Mouse (Mus musculus) c-Kit-positive CD71-positive TER-119-positive erythroid progenitor cells, embryonic 14.5 days (primary cell): ENCODE results near the gene Doc2g.
"Not testable (repeated sequence)": the region's sequence is repeated elsewhere in the genome, so short reads cannot be mapped to it uniquely, and the experiment has no call there.

Source experiments
- DNase-seq: peaks from one replicate; pipeline ENCODE4 v3.0.0-alpha.2; 2013; ENCODE audit warnings: low spot score

Gene Doc2g

DNA sequence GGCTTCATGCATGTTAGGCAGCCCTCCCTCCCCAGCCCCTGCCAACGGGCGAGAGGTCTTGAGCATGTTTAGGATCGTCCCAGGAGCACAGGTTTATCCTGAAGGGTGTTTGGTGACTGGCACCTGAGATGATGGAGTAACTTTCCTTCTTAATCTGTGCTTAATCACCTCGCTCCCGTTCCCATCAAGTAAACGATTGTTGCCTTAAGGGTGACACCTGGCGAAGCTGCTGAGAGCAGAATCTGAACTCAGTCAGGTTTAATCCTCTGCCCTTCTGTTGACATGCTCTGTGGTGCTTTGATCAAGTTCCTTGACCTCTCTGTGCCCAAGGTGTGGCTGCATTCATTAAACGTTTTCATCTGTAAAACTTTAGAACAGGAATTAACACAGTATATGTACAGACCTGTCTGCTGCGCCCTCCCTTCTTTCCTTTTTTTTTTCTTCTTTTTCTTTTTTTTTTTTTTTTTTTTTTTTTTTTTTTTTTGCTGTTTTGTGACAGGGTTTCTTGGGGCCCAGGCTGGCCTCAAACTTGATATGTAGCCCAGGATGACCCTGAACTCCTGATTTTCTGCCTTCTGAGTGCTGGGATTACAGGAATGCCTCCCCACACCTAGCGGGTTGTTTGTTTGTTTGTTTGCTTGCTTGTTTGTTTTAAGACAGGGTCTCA is 14.9 kb downstream of the Doc2g start:
- DNase-seq, result no peak

DNA sequence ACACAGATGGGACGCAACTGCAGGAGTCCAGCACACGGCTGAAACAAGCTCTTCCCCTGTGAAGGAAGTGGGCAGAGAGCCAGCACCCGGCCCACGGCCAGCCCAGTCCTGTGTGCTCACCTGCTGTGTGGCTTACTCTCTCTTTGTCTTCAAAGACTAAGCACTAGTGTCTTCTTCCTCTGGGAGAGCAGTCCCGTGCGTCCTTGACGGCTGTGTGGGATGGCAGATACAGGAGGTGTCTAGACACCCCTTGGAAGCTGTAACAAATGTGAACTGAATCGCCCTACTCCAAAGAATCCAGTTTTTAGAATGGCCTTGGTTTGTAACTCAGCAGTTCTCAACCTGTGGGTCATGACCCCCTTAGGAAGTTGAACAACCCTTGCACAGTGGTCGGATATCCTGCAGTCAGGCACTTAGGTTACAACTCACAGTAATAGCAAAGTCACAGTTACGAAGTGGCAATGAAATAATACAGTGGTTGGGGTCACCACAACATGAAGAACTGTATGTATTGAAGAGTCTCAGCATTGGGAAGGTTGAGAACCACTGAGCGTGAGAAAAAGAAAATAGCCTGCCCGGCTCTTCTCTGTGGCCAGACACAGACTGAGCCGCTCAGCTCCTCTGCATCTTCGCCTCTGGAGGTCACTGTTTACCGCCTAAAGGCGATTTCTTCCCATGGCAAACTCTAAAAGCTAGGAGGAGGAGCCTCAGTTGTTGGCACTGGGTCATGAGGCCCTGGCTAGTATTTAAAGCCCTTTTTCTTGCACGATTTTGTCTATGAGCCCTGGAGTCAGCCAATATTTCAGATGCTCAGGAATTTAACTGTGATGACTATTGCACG is 15.8 kb downstream of the Doc2g start:
- DNase-seq, result peak; percentile 70

DNA sequence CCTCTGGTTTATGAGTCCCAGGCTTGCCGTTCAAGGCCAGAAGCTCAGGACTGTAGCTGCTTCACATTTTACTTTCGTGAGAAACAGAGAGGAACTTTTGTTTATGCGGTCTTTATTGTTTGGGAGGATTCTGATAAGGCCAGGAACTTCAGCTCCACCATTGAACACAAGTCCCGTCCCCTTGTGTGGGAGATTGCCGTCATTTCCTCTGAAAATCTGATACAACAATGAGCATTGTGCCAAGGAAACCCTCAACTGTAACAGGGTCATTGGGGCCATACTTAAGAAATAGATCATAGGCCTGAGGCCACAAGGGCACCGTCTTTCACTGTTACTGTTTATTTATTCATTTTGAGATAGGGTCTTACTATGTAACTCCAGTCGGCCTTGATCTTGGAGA is 20.1 kb downstream of the Doc2g start:
- no peak for DNase-seq

DNA sequence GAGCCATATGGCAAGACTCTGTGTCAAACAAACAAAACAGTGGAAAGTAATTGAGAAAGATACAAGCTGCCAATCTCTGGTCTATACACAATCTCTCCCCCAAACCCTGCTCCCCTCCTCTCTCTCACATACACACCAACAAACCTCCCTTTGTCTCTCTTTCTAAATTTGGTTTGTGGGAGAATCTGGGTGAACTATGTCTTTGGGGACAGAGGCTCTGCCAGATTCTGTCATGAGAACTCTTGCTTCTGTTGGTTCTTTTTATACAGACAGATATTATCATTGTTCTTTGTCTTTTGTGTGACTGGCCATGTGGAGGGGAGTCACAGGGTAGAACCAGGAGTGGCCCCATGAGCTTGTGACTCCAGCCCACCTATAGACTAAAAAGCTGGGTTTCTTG is 24.5 kb downstream of the Doc2g start:
- DNase-seq, result no peak

DNA sequence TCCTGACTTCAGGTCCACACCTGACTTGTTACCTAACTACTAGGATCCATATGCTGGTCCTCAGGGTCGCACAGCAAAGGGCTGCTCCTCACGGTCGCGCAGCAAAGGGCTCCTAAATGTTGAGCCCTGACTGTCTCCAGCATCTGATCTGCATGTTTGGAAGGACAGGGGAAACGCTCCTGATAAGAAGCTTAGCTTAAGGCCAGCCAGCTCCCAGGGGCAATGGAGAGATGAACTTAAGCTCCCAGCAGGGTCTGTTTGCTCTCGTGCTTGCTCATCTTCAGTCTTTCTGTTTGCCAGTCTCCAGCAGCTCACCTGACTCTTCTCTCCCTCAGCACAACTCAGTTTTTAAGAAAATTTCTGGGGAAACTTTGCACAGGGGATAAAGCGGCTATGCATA is 29.6 kb downstream of the Doc2g start:
- no peak for DNase-seq

DNA sequence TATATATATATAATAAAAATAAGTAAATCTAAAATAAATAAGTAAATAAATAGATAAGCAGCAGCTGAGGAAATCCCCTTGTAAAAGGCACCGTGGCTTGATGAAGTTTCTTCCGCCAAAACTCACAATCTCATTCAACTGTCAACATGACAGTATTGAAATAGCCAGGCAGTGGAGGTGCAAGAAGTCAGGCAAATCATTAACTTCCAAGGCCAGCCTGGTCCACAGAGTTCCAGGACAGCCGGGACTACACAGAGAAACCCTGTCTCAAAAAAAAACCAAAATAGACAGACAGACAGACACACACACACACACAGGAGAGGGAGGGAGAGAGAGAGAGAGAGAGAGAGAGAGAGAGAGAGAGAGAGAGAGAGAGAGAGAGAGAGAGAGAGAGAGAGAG is 30.2 kb downstream of the Doc2g start:
- no peak for DNase-seq

DNA sequence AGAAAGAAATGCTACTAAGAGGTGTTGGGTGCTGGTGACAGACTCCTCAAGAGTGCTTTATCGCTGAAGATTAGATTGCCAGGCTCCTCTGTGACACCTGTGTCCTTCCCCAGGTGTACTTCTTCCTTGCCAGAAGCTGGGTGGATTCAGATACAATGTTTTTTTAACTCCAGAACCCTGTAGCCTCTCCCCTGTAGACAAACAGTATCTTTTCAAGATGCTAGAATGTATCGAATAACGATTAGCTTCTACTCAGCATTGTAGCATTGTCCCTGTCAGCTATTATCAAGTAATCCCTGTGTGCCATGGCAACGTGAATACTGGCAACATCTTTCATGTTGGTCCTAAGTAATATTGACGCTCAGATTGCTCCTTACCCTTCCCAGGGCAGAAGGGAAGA is 30.6 kb downstream of the Doc2g start:
- no peak for DNase-seq

DNA sequence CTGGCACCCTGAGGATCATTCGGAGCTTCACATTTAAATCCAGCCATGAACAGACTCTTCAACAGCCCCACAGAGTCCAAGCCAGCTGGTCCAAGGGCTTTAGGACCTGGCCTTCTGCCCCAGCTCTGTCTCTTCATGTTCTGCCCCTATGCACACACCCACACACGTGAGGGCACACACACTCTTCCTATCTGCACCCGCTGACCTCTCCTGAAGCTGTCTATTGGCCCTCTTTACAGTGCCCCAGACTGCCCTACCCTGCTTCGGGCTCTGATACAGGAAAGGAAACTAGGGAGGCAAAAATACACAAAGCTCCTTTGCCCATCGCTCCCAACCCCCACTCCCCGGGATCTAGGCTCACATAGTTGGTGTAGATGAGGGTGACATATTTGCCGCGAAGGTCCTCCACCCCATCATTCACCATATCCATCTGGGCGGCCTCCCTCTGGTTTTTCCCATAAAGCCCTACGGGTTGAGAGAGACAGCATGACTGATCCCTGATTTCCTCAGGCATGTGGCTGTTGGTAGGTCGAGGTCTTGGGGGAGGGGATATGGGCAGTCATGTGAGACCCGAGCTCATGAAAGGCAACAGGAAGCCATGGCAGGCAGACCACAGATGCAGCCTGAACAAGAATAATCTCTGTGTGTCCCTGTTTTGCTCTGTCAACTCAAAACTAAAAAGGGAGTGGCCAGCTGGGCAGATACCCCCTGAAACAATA is 33.4 kb downstream of the Doc2g start:
- DNase-seq, result no peak

DNA sequence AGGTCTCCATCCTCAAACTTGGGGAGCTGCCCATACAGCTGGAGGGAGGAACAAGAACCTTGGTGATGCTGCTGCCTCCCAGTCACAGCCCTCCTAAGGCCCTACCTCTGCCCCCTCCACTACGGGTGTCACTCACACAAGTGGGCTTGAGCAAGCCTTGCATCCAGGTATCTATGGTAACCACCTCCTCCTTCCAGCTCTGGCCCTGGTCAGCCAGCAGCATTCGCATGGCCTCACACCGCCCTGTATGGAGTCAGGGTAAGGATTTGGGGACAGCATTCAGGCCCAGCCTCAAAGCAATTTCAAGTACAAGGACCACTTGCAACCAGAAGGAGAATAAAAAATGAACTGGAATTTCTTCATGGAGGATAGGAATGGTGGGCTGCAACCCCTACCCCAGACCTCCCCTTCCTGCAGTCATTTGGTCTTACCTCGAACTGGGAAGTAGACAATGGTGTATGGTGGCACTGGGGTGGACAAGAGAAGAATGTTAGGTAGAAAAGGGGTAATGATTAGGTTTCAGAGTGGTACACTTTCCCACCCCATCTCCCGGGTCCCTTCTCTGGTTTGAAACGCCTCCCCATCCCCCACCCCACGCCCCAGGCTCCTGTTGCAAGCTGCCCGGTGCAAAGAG is 34.2 kb downstream of the Doc2g start:
- DNase-seq, result not testable (repeated sequence)

DNA sequence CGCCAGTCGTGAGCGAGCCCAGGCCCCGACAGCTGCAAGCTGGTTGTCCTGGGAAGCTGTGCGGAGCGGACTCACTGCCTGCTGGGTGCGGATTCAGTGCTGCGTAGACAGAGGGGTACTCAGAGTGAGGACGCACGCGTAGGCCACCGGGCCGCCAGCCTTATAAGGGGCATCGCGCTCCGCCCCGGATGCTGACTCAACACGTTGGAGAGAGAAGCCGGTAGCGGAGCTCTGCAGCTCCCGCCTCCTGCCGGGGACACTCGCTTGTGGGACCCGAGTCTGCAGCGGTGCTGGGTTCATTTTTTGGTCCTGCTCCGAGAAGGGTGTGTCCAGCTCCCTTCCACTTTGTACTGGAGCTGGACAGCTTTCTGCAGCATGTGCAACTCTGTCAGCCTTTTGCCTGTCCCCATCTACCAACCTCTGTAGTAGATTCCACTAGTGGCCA is 34.7 kb downstream of the Doc2g start, which contains the start of gene Gstp1:
Gene Gstp1 (minus strand): TSS at position 198 of the 445 bp plus-strand sequence.
- peak; percentile 83 for DNase-seq

DNA sequence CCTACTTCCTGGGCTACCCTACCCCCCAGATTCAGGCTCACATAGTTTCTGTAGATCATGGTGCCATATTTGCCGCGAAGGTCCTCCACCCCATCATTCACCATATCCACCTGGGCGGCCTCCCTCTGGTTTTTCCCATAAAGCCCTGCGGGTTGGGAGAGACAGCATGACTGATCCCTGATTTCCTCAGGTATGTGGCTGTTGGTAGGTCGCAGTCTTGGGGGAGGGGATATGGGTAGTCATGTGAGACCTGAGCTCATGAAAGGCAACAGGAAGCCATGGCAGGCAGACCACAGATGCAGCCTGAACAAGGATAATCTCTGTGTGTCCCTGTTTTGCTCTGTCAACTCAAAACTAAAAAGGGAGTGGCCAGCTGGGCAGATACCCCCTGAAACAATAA is 37.8 kb downstream of the Doc2g start:
- DNase-seq, result not testable (repeated sequence)

DNA sequence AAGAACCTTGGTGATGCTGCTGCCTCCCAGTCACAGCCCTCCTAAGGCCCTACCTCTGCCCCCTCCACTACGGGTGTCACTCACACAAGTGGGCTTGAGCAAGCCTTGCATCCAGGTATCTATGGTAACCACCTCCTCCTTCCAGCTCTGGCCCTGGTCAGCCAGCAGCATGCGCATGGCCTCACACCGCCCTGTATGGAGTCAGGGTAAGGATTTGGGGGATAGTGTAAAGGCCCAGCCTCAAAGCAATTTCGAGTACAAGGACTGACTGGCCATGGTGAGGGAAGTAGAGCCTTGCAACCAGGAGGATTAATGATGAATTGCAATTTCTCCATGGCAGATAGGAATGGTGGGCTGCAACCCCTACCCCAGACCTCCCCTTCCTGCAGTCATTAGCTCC is 38.4 kb downstream of the Doc2g start:
- not testable (repeated sequence) for DNase-seq

DNA sequence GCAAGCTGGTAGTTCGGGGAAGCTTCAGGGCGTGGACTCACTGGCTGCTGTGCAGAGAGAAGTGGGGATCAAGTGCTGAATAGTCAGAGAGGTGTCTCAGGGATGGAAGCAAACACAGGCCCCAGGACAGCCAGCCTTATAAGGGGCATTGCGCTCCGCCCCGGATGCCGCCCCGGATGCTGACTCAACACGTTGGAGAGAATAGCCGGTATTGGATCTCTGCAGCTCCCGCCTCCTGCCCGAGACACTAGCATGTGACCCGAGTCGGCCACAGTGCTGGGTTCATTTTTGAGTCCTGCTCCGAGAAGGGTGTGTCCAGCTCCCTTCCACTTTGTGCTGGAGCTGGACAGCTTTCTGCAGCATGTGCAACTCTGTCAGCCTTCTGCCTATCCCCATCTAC is 39.0 kb downstream of the Doc2g start:
- no peak for DNase-seq

DNA sequence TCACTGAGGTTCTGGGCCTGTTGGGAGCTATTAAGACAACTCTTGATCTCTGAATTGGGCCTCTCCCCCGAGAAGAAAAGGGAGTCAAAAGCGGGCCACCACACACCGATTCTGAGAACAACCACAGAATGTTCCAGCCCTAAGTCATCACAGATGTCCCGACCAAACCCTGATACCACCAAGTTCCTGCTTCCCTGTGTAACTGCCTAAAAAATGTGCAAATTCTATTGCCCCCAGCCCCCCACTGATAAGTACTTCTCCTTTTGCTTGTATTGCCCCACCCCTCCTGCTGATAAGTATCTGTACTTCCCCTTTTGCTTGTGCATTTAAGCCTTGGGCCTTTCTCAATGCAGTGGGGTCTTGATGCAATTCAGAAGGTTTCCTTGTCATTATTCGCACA is 41.0 kb downstream of the Doc2g start:
- not testable (repeated sequence) for DNase-seq

DNA sequence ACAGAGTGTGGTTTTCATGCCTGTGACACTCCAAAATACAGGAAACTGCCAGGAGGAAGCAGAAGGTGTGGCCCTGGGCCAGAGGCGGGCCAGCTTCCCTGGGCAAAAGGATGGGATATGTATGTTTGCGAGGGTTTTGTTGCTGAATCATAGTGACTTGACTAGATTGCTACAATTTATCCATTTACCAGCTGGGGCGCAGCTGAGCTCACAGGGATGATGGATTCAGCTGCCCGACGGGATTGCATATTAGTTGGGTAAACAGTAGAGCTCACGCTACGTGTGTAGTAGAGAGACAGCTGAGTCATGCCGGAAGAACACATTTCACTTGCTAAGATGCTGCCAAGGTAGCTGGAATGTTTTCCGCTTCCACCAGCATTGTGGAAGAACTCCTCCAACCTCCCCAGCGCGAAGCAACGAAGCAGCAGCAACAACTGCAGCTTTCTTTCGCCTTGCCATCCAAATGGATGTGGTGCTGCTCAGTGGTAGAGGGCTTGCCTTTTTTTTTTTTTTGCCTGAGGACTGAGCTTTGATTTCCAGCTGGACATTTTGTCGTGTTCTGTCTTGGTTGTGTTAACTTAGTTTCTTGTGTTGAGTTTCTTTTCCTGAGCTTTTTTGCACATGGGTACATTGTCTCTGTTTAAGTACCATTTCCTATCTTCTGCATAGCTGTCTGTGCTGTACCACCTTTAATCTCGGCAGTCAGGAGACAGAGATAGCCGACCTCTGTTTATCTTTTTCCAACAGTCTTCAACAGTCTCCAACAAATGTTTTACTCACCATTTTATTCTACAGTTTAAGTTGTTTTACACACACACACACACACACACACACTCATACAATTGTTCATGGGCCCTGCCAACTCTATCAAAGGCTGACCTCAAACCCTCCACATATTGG is 43.1 kb downstream of the Doc2g start, which contains the start of gene Gstp2:
Gene Gstp2 (minus strand): TSS at position 58 of the 900 bp plus-strand sequence.
- DNase-seq, result peak; percentile 76

DNA sequence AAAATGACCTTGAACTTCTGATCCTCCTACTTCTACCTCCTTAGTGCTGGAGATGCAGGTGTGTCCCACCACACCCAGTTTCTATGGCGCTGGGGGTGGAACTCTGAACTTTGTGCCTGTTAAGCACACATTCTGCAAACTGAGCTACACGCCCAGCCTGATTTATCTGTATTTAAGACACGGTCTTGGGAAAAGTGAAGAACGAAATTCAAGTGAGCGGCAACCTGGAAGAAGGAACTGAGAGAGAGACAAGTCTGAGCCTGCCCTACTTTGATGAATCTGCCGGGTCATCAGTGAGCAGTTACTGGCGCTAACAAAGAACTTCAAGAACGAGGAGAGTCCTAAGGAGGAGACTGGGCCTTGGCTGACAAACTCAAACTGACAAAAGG is 43.7 kb downstream of the Doc2g start:
- DNase-seq, result peak; percentile 61

DNA sequence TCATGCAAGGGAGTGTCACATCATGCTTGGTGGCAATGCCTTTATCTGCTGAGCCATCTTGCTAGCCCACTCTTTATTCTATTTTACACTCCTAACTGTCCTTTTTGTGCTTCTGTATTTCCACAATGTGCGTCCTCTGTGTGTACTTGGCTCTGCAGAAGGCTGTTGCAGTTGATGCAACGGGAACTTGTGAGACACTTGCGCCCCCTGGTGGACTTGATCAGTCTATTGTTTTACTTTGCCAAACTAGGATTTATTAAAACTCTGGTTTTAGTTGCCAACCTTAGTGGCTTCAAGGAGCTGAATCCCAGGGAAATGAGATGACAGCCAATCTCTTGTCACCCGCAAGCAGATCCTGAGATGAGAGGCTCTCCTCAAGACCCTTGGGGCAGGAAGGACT is 44.7 kb downstream of the Doc2g start:
- DNase-seq, result peak; percentile 86

DNA sequence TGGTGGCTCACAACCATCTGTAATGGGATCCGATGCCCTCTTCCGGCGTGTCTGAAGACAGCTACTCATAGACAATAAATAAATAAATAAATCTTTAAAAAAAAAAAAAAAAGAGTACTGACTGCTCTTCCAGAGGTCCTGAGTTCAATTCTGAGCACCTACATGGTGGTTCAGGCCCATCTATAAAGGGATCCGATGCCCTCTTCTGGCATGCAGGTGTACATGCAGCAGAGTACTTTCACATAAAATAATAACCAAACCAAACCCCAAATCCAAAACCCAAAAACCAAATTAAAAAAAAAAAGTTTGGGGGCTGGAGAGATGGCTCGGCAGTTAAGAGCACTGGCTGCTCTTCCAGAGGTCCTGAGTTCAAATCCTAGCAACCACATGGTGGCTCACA is 46.0 kb downstream of the Doc2g start:
- not testable (repeated sequence) for DNase-seq

DNA sequence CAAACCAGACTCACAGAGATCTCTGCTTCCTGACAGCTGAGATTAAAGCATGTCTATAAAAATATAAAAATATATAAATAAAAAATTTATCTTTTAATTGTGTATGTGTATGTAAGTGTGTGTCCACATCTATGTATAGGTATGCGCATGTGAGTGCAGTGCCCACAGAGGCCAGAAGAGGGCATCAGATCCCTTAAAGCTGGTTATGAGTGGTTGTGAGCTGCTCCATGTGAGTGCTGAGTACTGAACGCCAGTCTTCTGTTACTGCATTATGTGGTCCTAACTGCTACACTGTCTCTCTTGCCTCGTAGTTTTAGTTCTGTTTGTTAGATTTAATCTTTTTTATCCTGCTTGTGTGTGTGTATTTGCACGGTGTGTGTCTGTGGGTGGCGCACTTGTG is 47.9 kb downstream of the Doc2g start:
- DNase-seq, result no peak

DNA sequence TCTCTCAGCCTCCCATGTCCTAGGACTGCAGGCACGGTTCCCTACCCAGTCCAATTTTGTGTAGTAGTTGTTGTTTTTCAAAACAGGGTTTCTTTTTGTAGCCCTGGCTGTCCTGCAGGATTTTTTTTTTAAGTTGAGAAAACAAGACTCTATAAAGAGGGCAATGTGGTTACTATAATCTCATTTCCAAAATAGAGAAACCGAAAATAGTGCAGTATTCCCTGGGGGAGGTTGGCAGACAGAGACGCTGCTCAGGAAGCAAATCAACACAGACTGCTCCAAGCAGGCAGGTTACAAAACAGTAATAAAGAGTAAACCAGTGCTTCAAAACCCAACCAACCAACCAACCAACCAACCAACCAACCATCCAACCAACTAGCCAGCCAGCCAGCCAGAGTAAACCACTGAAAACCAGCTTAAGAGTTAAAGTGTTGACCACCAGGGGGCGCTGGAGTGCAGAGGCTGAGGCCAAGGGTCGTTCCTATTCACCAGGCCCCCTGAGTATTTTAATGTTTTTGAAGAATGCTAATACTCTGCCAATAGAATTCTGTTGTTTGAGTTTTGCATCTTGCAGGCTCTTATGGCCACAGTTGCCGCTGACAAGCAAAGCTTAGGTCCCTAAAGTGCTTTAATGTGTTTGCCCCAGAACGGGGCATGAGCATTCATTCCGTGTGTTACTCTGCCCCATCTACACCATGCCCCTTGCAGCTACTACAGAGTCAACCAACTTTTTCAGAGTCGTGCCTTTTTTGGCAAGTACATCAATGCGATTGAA is 48.8 kb downstream of the Doc2g start:
- DNase-seq, result peak; percentile 59
